Mouse (Mus musculus): Measurements from ENCODE around the gene Il27. TPM values are rescaled to one million over a fixed set of nuclear protein-coding genes. Genes with fewer than 3 reads are reported as not detected.
"Not testable (repeated sequence)": the region's sequence is repeated elsewhere in the genome, so short reads cannot be mapped to it uniquely, and the experiment has no call there.

Gene Il27
- polyA plus RNA-seq (2016; fragmentation: Nextera tagmentation; extraction: Ambion mirVana) = not detected in 2 replicates

DNA sequence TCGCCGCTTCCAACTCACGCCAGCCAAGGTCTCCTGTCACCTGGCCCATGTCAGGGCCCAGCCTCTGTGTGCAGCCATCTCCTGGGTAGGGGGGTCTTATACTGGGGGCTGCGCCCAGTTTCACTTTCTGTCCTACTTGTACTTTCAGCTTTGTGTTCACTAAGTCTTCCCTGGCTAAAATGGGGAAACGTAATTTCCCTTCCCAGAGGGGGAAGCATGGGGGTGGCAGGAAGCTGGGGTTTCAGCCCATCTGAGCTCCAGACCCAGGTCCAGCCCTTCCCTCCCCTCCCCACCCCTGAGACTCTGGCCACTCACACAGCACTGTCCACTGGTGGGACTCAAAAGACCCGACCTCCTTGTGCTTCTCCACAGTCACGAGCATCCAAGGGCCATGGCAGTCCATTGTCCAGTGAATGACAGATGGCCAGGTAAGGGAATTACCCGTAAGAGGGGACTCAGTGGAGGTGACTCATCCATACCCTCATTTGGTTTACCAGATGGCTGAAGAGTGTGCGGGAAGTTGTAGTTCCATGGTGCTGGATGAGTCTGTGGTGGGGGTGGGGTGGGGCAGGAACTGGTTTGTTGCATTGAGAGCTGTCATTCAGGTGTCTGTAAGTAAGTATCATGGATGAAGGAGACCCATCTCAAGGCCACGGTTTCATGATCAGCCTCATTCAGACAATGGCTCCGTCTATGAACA, at the start of gene Il27:
Il27 (minus strand) TSS at position 80 of the 700 bp plus-strand sequence.
- no peak within 1 kb of the TSS for H3K4me2 ChIP-seq (replicated peaks)
- H3K36me3 ChIP-seq = no peaks in the 10 kb centered on the region
- WGBS = 86% methylated on average over 11 of the region's 11 CpGs
- peaks cover 10% of the 10 kb centered on the region; the same call in 1 of the 2 replicates for H3K27me3 ChIP-seq
- no peak for ATAC-seq (ENCODE audit: low FRiP score, low read depth)
- H3K9me3 ChIP-seq = no peaks in the 10 kb centered on the region
- no peak within 1 kb of the TSS for H3K4me3 ChIP-seq
- no peak within 1 kb of the TSS for H3K27ac ChIP-seq (replicated peaks)
- H3K4me1 ChIP-seq = no peaks in the 10 kb centered on the region
- no peak within 1 kb of the TSS for H3K9ac ChIP-seq (replicated peaks)

GRCm38 (mm10) chr7:126644345-126644744, 49.6 kb upstream of the Il27 start:
- H3K4me3 ChIP-seq = no peak overlapping the region
- 71% methylated on average over 3 of the region's 3 CpGs for WGBS
- no peak overlapping the region for H3K4me2 ChIP-seq (replicated peaks)
- H3K4me1 ChIP-seq = no peaks in the 10 kb centered on the region
- no peaks in the 10 kb centered on the region for H3K36me3 ChIP-seq
- no peaks in the 10 kb centered on the region for H3K27me3 ChIP-seq
- ATAC-seq (ENCODE audit: low FRiP score, low read depth) = no peak
- H3K27ac ChIP-seq (replicated peaks) = no peak overlapping the region
- no peaks in the 10 kb centered on the region for H3K9me3 ChIP-seq
- H3K9ac ChIP-seq (replicated peaks) = no peak overlapping the region

GRCm38 (mm10) chr7:126643244-126643617, 48.5 kb upstream of the Il27 start:
- not testable (repeated sequence) for H3K27me3 ChIP-seq

GRCm38 (mm10) chr7:126642545-126643243, 48.0 kb upstream of the Il27 start:
- H3K4me2 ChIP-seq (replicated peaks) = no peak overlapping the region
- H3K9ac ChIP-seq (replicated peaks) = no peak overlapping the region
- ATAC-seq (ENCODE audit: low FRiP score, low read depth) = no peak
- 76% methylated on average over 5 of the region's 5 CpGs for WGBS
- 0 out of 2 replicates have a peak, but pooled peaks cover 6% of the 10 kb centered on the region for H3K27me3 ChIP-seq
- no peak overlapping the region for H3K4me3 ChIP-seq
- H3K9me3 ChIP-seq = no peaks in the 10 kb centered on the region
- no peaks in the 10 kb centered on the region for H3K36me3 ChIP-seq
- H3K27ac ChIP-seq (replicated peaks) = no peak overlapping the region
- no peaks in the 10 kb centered on the region for H3K4me1 ChIP-seq

More at GRCm38 (mm10) chr7:126643244-126643617, 48.5 kb upstream of the Il27 start:
- H3K27ac ChIP-seq (replicated peaks); H3K9ac ChIP-seq (replicated peaks); H3K36me3 ChIP-seq; H3K4me2 ChIP-seq (replicated peaks); H3K9me3 ChIP-seq; H3K4me3 ChIP-seq; H3K4me1 ChIP-seq; ATAC-seq (ENCODE audit: low FRiP score, low read depth): not testable (repeated sequence)
- WGBS = 70% methylated on average over 3 of the region's 3 CpGs

GRCm38 (mm10) chr7:126636733-126637520, 42.2 kb upstream of the Il27 start:
- H3K9me3 ChIP-seq = no peaks in the 10 kb centered on the region
- H3K9ac ChIP-seq (replicated peaks) = no peak overlapping the region
- WGBS = 19% methylated on average over 4 of the region's 4 CpGs
- no peak for ATAC-seq (ENCODE audit: low FRiP score, low read depth)
- H3K27ac ChIP-seq (replicated peaks) = no peak overlapping the region
- H3K36me3 ChIP-seq = no peaks in the 10 kb centered on the region
- H3K27me3 ChIP-seq = 0 out of 2 replicates have a peak, but pooled peaks cover 6% of the 10 kb centered on the region
- H3K4me1 ChIP-seq = no peaks in the 10 kb centered on the region
- H3K4me2 ChIP-seq (replicated peaks) = no peak overlapping the region
- H3K4me3 ChIP-seq = no peak overlapping the region

DNA sequence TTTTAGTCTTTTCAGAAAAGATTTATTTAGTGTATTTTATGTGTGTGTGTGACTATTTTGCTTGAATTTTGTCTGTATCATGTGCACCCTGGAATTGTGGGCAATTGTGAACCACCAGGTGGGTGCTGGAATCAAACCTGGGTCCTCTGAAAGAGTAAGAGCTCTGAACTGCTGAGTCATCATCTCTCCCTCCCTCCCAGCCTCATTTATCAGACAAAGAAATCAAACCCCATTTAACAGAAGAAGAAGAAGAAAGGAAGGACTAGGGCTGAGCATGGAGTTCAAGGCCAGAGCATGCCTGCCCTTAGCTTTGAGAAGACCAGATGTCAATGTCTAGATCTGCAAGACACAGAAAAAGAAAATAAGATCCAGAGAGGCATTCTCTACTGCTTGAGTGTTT, 40.6 kb upstream of the Il27 start:
- Histone ChIP-seq H3K9ac (replicated peaks) (no peak overlapping the region), H3K9me3 (no peaks in the 10 kb centered on the region), H3K27me3 (0 out of 2 replicates have a peak, but pooled peaks cover 6% of the 10 kb centered on the region), H3K4me2 (replicated peaks) (no peak overlapping the region), H3K4me1 (no peaks in the 10 kb centered on the region), H3K36me3 (no peaks in the 10 kb centered on the region), H3K27ac (replicated peaks) (no peak overlapping the region), H3K4me3 (no peak overlapping the region)
- no peak for ATAC-seq (ENCODE audit: low FRiP score, low read depth)

DNA sequence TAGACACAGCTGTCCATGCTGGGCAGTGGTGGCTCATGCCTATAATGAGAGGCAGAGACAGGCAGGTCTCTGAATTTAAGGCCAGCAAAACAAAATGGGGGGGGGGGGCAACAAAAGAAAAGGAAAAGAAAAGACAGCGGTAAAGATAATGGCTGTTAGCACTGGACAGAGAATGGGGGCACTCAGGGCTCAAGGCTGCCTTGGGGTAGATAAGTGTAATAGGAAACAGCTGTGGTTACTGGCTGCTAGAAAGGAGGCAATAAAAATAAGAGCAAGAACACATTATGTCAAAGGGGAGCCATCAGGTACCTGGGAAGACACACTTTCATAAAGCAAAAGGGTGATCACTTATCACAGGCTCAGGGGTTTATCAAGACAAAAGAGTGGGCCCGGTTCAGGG, 37.7 kb upstream of the Il27 start:
- no peak overlapping the region for H3K4me2 ChIP-seq (replicated peaks)
- no peak overlapping the region for H3K4me3 ChIP-seq
- 89% methylated on average over 2 of the region's 2 CpGs for WGBS
- no peak overlapping the region for H3K9ac ChIP-seq (replicated peaks)
- no peak overlapping the region for H3K27ac ChIP-seq (replicated peaks)
- no peaks in the 10 kb centered on the region for H3K27me3 ChIP-seq
- no peaks in the 10 kb centered on the region for H3K4me1 ChIP-seq
- no peak for ATAC-seq (ENCODE audit: low FRiP score, low read depth)
- no peaks in the 10 kb centered on the region for H3K36me3 ChIP-seq
- no peaks in the 10 kb centered on the region for H3K9me3 ChIP-seq

- no peaks in the 10 kb centered on the region for H3K27me3 ChIP-seq
- no peaks in the 10 kb centered on the region for H3K9me3 ChIP-seq
- no peak within 1 kb of the TSS for H3K27ac ChIP-seq (replicated peaks)
- no peak within 1 kb of the TSS for H3K4me3 ChIP-seq
- no peak within 1 kb of the TSS for H3K4me2 ChIP-seq (replicated peaks)
- H3K9ac ChIP-seq (replicated peaks) = no peak within 1 kb of the TSS
- H3K4me1 ChIP-seq = no peaks in the 10 kb centered on the region
- no peaks in the 10 kb centered on the region for H3K36me3 ChIP-seq
- WGBS = 92% methylated on average over 4 of the region's 4 CpGs
- ATAC-seq (ENCODE audit: low FRiP score, low read depth) = no peak
Measured at GRCm38 (mm10) chr7:126630824-126631518, 36.2 kb upstream of the Il27 start, which contains the start of gene Nupr1. Nupr1 (minus strand) TSS chr7:126630861.

- H3K4me3 ChIP-seq = no peak overlapping the region
- H3K4me1 ChIP-seq = no peaks in the 10 kb centered on the region
- no peak overlapping the region for H3K4me2 ChIP-seq (replicated peaks)
- WGBS = 26% methylated on average over 3 of the region's 3 CpGs
- H3K27me3 ChIP-seq = no peaks in the 10 kb centered on the region
- ATAC-seq (ENCODE audit: low FRiP score, low read depth) = no peak
- no peak overlapping the region for H3K9ac ChIP-seq (replicated peaks)
- no peaks in the 10 kb centered on the region for H3K36me3 ChIP-seq
- no peaks in the 10 kb centered on the region for H3K9me3 ChIP-seq
- no peak overlapping the region for H3K27ac ChIP-seq (replicated peaks)
Measured at GRCm38 (mm10) chr7:126629915-126630314, 35.2 kb upstream of the Il27 start.

DNA sequence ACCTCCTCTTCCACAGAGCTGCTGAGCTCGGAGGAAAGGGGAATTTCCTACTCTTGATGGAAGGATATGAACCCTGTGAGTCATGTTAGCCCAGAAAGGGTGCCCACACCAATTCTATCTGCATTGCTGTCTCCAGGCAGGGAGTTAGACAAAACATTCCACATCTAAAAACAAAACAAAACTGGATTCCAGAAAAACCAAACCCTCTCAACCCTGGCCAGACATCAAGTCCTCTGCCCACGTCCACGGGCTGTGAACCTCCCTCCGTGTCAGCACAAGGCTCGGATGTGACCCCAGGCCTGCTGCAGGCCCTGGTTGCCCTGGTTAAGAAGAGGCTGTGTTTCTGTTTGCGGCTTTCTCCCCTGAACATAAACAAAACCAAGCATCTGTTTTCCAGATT, 33.4 kb upstream of the Il27 start:
- 77% methylated on average over 6 of the region's 6 CpGs for WGBS
- Histone ChIP-seq H3K4me3 (no peak overlapping the region), H3K27ac (replicated peaks) (no peak overlapping the region), H3K9me3 (no peaks in the 10 kb centered on the region), H3K4me2 (replicated peaks) (no peak overlapping the region), H3K9ac (replicated peaks) (no peak overlapping the region), H3K36me3 (no peaks in the 10 kb centered on the region), H3K4me1 (no peaks in the 10 kb centered on the region), H3K27me3 (no peaks in the 10 kb centered on the region)
- no peak for ATAC-seq (ENCODE audit: low FRiP score, low read depth)

DNA sequence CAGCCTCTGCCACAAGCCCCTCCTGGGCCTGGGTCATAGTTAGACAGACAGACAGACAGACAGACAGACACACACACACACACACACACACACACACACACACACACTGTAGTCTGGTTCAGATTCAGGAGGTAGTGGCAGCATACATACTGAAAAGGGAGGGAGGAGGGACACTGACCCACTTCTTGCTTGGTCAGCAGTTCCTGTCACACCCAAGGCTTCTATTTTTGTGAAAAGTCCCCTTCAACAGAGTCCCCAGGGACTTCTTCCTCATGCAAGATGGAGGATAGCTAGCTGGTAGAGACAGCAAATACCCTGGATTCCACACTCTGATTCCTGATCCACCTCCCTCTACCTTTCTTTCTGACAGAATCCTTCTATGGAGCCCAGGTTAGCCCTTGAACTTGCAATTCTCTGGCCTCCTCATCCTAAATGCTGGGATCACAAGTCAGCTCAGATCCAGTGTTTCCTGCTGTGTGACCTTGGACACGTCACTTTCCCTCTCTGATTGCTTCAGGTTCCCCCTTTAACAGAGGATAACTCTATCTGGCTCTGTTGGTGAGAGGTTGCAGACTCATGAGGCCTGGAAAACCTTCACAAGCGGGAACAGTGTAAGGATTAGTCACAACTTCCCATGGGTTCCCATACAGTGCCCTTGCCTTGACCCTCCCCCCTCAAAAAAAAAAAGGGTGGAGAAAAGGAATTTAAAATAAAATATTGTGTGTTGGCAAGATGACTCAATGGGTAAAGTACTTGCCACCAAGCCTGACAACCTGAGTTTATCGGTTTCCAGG, 31.3 kb upstream of the Il27 start:
- Histone ChIP-seq H3K4me3 (no peak overlapping the region), H3K4me1 (no peaks in the 10 kb centered on the region), H3K36me3 (no peaks in the 10 kb centered on the region), H3K27ac (replicated peaks) (no peak overlapping the region), H3K9ac (replicated peaks) (no peak overlapping the region), H3K9me3 (no peaks in the 10 kb centered on the region), H3K4me2 (replicated peaks) (no peak overlapping the region), H3K27me3 (peaks cover 4% of the 10 kb centered on the region; the same call in 1 of the 2 replicates)
- whole genome bisulfite sequencing = 81% methylated on average over 3 of the region's 3 CpGs
- ATAC-seq (ENCODE audit: low FRiP score, low read depth) = no peak
